Mouse (Mus musculus) urinary bladder, postnatal 14 days (tissue): ENCODE measurements around the gene Tescl.
A peak's percentile ranks its signal among the peaks of the same experiment; 100 is the strongest.

Source experiments
- DNase-seq: peaks from one replicate; pipeline ENCODE4 v3.0.0; 2021; ENCODE audit warnings: low spot score

Tescl gene

DNA sequence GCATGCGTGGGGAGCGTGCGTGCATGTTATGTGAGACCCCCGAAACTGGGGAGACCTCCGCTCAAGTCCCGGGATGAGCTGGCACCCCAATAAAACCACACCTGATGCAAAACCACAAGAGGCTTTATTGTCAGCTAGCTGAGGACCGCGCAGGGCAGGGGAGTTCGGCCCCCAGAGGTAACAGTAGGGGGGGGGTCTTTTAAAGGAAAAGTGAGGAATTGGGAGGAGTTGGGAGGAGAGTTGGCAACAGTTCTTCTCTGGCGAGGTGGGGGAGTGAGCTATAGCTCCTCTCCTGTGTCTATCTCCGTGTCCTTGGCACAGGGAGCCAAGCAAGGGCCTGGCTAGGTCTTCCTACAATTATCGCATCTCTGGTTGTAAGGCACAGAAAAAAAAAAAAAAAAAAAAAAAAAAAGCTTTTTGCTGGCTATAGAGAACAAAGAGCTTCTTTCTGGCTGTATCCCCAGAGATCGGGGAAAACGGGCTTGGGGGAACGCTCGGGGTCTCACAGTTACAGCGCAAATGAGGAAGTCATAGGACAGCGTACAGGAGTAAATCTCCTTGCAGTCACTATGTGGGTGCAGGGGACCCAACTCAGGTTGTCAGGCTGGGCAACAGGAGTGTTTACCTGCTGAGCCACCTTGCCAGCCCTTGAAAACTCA lies 33.8 kb downstream of the Tescl start:
- DNase-seq, result no peak

DNA sequence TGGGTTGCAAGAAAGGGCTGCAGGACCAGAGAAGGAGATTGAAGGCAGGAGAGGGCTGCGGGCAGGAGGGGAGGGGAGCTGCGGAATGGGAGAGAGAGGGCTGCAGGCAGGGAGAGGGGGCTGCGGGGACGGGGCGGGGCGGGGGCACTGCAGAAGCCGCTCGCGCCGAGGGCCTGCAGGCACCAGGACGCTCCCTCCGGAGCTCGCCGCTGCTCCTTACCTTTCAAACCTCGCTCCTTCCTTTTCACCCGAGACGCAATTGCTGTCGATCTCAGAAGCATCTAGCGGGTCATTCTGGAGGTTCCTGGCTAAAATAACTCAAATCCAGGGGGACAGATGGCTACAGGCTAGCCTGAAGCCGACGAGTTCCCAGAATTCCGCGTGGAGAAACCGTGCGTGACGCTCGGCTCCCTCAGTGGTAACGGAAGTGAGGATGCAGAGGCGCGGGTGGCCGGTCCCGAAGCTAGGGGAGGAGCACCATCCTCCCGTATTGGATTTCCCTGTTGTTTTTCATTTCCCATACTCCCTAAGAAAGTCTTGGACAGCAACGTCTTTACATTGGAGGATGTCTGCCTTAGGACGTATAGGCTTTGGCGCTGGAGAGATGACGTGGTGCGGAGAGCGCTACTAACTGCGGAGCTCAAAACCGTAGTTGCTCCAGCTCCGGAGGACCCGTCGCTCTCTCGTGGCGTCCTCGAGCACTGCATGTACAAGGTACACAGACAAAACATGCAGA lies 34.6 kb downstream of the Tescl start:
- peak; percentile 74 for DNase-seq

DNA sequence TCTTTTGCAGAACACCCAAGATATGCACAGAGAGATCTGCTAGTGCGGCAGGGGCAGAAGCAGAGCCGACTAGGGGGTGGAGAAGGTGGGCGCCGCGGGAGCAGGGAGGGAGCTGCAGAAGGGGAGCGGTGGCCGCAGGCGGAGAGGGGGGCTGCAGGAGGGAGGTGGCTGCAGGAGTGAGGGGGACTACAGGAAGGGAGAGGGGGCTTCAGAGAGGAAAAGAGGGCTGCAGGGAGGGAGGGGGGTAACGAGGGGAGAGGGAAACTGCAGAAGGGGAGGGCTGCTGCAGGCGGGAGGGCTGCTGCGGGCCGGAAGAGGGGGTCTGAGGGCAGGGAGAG lies 35.1 kb downstream of the Tescl start:
- no peak for DNase-seq

DNA sequence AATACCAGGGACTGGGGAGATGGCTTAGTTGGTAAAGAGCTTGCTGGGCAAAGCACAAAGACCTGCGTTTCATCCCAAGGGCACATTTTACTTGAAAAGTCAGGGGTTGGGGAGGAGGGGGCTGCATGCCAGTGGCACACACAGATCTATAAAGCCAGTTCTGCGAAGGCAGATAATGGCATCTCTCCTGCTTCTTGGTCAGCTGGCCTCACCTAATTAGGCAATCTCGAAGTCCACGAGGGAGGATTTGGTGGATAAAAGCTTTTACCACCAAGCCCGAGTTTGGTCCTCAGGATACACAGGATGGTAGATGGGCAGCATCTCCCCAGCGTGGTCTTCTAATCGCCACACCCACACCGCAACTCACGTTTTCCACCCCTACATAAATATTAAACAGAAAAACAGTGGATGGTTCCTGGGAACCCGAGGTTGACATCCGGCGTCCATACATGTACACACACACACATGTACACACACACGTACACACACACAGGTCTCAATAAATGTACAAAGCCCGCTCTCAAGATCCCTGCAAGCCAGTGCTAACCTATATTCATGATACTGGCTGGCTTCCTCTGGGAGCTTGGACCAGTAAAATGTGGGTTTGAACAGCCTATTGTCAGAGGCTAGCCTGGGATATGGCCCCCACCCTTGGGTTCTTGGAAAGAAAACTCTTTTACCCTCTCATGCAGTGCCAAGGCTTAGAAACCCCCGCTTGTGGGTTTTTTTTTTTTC lies 36.2 kb downstream of the Tescl start:
- DNase-seq, result no peak

DNA sequence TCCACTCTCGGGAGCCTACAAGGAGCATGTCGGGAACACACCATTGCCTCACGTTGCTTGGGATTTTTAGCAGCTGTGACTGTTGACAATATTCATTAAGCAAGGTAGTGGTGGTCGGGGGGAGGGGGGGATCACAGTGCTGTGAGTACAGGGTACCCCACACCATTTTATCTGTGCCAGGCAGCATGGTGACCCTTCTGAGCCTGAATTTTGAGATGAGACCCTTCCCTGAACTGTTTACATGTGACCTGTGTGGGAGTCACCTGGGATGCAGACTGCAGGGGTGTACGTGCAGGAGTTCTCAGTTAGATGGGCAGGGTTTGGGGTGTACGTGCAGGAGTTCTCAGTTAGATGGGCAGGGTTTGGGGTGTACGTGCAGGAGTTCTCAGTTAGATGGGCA lies 37.4 kb downstream of the Tescl start:
- no peak for DNase-seq

DNA sequence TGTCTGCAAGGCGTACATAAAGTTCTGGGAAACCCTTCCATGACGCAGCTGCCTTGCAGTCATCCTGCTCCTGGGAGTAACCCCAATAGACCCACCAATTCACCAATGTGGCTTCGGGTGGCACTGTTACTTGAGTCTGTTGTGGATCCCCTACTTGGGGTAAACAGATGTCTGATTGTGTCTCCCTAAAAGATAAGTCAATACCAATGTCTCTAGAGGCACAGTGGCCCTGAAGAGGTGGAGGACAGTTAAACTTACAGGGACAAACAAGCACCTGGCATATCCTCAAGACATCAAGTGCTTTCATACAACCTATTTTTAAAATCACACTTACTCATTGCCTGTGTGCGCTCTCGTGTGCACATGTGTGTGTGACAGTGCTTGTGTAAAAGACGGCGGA lies 38.4 kb downstream of the Tescl start:
- DNase-seq, result no peak

DNA sequence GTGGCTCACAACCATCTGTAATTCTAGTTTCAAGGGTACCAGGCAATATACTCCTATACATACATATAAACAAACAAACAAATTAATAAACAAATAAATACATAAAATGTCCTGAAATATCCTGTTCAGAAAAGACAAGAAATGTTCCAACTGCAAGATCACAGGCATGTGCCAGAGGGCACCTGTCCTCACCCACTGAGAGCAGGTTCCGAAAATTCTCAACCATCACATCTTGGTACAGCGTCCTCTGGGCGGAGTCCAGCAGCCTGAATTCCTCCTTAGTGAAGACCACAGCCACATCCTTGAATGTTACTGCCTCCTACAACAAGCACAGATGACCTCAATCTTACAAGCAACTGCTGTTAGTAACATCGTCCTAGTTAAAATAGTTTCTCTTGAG lies 39.0 kb downstream of the Tescl start:
- no peak for DNase-seq

DNA sequence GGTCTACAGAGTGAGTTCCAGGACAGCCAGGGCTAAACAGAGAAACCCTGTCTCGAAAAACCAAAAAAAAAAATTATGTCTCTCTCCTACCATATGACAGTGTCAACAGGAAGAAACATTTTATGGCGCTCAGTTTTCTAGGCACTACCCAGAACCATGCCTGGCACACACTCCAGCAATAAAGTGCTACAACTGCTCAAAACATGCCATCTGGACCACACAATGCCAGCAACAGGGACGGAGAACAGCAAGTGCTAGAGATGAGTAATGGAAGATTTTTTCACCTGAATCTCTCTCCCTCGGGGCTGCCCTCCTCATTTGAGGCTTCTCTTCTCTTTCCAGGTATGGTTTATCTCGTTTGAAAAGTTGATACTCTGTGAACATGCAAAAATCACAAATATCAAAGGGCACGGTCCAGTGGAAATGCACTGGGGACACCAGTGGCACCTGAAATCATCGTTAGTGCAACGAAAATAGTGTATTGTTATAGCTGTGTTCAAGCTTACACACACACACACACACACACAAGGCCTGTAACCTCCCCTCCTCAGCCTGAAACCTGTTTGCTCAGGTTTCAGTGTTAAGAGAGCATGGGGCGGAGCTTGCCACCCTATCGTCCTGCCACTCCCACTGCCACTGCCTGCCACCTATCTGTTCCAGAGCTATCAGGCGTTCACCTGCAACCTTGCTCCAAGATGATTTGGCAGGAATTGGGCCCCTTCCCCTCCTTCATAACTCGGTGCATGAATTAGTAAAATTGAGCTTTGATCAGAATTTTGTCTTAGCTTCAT lies 40.5 kb downstream of the Tescl start:
- DNase-seq, result no peak

DNA sequence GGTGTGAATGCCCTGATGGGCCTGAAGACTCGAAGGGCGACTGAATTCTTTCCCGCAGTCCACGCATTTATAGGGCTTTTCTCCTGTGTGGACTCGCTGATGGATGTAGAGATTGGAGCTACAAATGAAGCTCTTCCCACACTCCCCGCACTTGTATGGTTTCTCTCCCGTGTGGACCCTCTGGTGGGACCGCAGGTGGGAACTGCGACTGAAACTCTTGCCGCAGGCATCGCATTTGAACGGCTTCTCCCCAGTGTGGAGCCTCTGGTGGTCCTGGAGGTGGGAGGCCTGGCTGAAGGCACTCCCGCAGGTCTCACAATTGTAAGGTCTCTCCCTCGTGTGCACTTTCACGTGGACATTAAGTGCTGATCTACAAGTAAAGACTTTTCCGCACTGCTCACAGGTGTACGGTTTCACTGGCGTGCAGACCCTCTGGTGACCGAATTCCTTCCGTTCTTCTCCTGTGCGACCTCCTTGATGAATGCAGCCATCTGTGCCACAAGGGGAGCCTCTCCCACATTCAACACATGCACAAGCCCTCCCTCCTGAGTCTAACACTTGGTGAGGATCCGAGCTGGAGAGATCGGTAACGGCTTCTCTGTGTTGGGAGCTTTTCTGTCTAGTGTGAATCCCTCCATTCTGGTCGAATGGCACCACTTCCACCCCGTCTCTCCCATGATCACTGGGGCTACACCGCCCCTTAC lies 42.2 kb downstream of the Tescl start:
- no peak for DNase-seq

DNA sequence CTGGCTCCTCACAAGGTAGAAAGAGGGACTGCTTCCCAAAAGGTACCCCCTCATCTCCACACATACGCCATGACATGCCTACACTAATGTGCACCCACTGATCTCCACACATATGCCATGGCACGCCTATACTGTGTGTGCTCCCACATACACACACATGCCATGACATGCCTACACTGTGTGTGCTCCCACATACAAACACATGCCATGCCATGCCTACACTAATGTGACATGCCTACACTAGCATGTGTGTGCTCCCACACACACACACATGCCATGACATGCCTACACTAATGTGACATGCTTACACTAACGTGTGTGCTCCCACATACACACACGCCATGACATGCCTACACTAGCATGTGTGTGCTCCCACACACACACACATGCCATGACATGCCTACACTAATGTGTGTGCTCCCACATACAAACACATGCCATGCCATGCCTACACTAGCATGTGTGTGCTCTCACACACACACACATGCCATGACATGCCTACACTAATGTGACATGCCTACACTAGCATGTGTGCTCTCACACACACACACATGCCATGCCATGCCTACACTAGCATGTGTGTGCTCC lies 43.5 kb downstream of the Tescl start:
- no peak for DNase-seq

DNA sequence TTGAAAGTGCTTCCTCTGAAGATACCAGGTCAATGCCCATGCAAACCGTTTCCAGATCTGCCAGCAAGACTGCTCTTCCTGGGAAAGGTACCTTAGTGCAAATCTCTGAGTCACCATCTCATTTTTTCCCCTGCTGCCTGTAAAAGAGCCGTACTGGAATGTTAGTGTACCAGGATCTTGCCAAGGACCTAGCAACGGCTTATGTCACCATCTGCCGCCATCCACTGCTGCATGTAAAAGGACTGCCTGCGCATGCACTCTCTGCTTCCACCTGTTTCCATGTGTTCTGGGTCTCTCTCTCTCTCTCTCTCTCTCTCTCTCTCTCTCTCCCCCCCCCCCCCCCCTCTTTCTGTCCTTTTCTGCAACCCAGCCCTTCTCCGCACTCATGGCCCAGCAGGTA lies 45.2 kb downstream of the Tescl start:
- DNase-seq, result no peak

DNA sequence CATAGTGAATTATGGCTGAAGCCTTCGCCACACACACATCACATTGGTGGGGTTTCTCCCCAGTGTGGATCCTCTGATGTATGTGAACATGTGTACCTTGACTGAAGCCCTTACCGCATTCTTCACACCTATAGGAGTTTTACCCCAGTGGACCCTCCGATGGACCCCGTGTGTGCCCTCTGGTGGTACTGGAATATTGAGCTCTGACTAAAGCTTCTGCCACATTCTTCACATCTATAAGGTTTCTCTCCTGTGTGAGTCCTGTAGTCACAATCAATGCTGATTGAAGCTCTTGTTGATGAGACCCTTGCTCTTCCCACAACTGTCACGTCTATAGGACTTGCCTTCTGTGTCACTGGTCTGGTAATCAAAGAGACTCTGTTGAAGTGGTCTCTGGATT lies 46.1 kb downstream of the Tescl start:
- DNase-seq, result no peak

DNA sequence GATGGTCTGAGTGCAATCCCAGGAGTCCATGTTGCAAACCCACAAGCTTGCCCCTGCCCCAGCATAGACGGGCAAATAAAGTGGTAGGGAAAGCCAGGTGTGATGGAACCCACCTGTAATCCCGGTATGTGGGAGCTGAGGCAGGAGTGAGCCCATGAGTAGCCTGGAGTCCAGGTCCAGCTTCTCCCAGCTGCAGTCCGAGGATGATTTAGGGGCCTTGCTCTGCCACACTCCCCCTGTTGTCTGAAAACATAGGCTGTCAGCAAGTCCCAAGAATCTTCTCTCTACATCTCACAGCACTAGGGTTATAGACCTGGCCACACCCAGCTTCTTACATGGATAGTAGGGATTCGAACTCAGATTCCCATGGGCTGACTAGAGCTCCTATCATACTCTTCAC lies 46.8 kb downstream of the Tescl start:
- no peak for DNase-seq

DNA sequence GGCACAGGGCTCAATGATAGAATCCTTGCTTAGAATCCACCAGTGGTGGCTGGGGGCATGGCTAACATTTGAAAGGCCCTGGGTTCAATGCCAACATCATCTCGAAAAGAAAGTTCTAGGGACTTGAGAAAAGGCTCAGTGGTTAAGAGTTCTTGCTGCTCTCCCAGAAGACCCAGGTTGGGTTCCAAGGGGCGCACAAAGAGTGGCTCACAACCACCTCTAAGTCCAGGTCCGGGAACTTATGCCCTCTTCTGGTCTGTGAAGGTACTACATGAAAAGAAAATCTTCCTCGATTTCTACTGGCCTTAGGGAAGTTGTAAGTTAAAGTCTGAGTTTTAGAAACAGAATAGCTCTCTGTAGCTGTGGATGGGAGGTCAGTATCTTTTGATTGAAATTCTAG lies 47.6 kb downstream of the Tescl start:
- DNase-seq, result no peak
